Mouse (Mus musculus): Measurements from ENCODE around the gene Tmem135.

DNA sequence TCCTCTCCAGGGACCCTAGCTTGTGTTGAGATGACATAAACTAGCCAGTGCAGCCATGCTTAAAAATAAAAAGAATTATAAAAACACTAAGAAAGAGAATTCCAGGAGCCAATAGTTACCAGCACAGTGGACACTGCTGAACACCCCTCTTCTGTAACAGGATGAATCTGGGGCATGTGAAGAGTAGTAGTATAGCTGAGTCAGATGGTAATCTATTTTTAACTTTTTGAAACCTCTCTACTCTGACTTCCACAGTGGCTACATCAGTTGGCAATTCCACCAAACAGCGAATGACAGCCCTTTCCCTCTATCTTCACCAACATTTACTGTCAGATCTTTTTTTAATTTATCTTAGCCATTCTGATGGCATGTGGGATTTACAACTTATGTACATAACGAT is 187.9 kb downstream of the Tmem135 start:
- TF ChIP-seq CTCF (IDR thresholded peaks at IDR 0.05; ENCODE audit: insufficient read depth, low read depth, low read length) (no peak), POLR2A (IDR thresholded peaks at IDR 0.05; ENCODE audit: insufficient read depth, low read depth, low read length) (no peak)
